Mouse (Mus musculus) myocyte (in vitro differentiated cells): ENCODE measurements at regions not wholly inside any gene's neighbourhood (a gene's known extent, or its start where the extent isn't known, plus 50 kb on each side); places are given as distances from the start of the nearest gene placed in this dataset.

Experiments
- H3K27me3 ChIP-seq: one replicate; pipeline ENCODE4 v1.6.1; 2011; ENCODE audit not compliant: control insufficient read depth, insufficient read depth, insufficient read length
- H3K36me3 ChIP-seq: one replicate; pipeline ENCODE4 v1.6.1; 2011; ENCODE audit not compliant: control insufficient read depth, insufficient read depth
- H3K4me2 ChIP-seq: one replicate; pipeline ENCODE4 v1.6.1; 2011; ENCODE audit warnings: low read depth, control low read depth
- H3K4me3 ChIP-seq: one replicate; pipeline ENCODE4 v1.5.1; 2011; ENCODE audit warnings: mild to moderate bottlenecking, control low read depth, moderate library complexity
- H3K79me2 ChIP-seq: one replicate; pipeline ENCODE4 v1.6.1; 2011; ENCODE audit not compliant: control insufficient read depth, insufficient read depth
- H3ac ChIP-seq: one replicate; pipeline ENCODE4 v1.6.1; 2011; ENCODE audit not compliant: control insufficient read depth, insufficient read length
- CEBPB ChIP-seq: IDR thresholded peaks from 2 replicates; pipeline ENCODE4 v1.6.1; 2011; ENCODE audit warnings: mild to moderate bottlenecking, moderate library complexity; ENCODE audit not compliant: poor library complexity, insufficient read depth, severe bottlenecking
- E2F4 ChIP-seq: IDR thresholded peaks from one replicate; pipeline ENCODE4 v1.6.1; 2011; ENCODE audit warnings: mild to moderate bottlenecking, control low read depth, moderate library complexity; ENCODE audit not compliant: insufficient read depth
- MAX ChIP-seq: IDR thresholded peaks from one replicate; pipeline ENCODE4 v1.6.1; 2011; ENCODE audit warnings: low read depth, mild to moderate bottlenecking, control low read depth
- MYOD1 ChIP-seq, 3 experiments: IDR thresholded peaks; one replicate each; pipeline ENCODE4 v1.6.1; 2011; ENCODE audit warnings: control low read depth in 2 of 3, low read depth in 2 of 3, mild to moderate bottlenecking in 2 of 3, moderate library complexity in 1 of 3; ENCODE audit not compliant: insufficient read length in 2 of 3, control insufficient read depth in 1 of 3
- MYOG ChIP-seq, 3 experiments: IDR thresholded peaks; one replicate each; pipeline ENCODE4 v1.6.1; 2011; ENCODE audit warnings: control low read depth in 2 of 3, low read depth in 2 of 3, mild to moderate bottlenecking in 2 of 3; ENCODE audit not compliant: insufficient read length in 2 of 3, control insufficient read depth in 1 of 3, insufficient read depth in 1 of 3
- POLR2A ChIP-seq: IDR thresholded peaks from one replicate; pipeline ENCODE4 v1.6.1; 2011; ENCODE audit warnings: low read depth, mild to moderate bottlenecking, control low read depth, moderate library complexity; ENCODE audit not compliant: insufficient read length
- POLR2AphosphoS2 ChIP-seq: IDR thresholded peaks from one replicate; pipeline ENCODE4 v1.6.1; 2011; ENCODE audit warnings: low read depth, control low read depth; ENCODE audit not compliant: insufficient read length
- REST ChIP-seq: IDR thresholded peaks from one replicate; pipeline ENCODE4 v1.6.1; 2011; ENCODE audit warnings: mild to moderate bottlenecking, control low read depth, moderate library complexity; ENCODE audit not compliant: insufficient read depth, insufficient read length
- SRF ChIP-seq: IDR thresholded peaks from one replicate; pipeline ENCODE4 v1.6.1; 2011; ENCODE audit warnings: low read depth; ENCODE audit not compliant: control insufficient read depth, insufficient read length
- TCF12 ChIP-seq: IDR thresholded peaks from one replicate; pipeline ENCODE4 v1.6.1; 2011; ENCODE audit warnings: mild to moderate bottlenecking, control low read depth; ENCODE audit not compliant: poor library complexity, insufficient read depth, severe bottlenecking
- TCF3 ChIP-seq: IDR thresholded peaks from one replicate; pipeline ENCODE4 v1.6.1; 2011; ENCODE audit warnings: low read depth, control low read depth; ENCODE audit not compliant: insufficient read length
- USF1 ChIP-seq: IDR thresholded peaks from one replicate; pipeline ENCODE4 v1.6.1; 2011; ENCODE audit warnings: low read depth, mild to moderate bottlenecking, control low read depth, moderate library complexity

DNA sequence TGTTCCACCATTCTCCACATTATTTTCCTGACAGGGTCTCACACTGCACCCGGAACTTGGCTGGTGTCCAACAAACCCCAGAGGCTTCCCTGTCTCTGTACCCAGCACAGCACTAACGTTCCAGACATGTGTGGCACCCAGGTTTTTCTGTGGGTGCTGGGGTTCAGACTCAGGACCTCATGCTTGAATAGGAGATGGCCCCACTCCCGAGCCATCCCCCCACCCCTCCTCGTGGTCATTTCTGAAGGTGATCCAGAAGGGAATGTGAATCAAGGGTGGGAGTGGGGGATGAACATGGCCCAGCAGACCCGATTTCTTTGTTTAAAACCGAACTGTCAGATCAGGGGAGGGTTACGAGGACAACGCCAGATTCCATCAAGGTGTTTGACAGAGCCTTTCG, 245.6 kb downstream of the Tbc1d1 start:
- Histone ChIP-seq H3K36me3 (no peaks in the 10 kb centered on the region), H3K4me2 (no peak overlapping the region), H3K4me3 (no peak overlapping the region), H3ac (no peak overlapping the region), H3K79me2 (no peaks in the 10 kb centered on the region), H3K27me3 (no peaks in the 10 kb centered on the region)
- TF ChIP-seq TCF3, result no peak
- no peak for TF ChIP-seq CEBPB
- TF ChIP-seq REST, result no peak
- no peak for TF ChIP-seq POLR2AphosphoS2
- TF ChIP-seq E2F4, result no peak
- TF ChIP-seq SRF, result no peak
- TF ChIP-seq POLR2A, result no peak
- no peak for TF ChIP-seq TCF12
- TF ChIP-seq MYOD1 (IDR thresholded peaks at IDR 0.05; ENCODE audit: control insufficient read depth in 1 of 3, insufficient read length in 2 of 3, low read depth in 2 of 3), result no peak
- no peak for TF ChIP-seq USF1

DNA sequence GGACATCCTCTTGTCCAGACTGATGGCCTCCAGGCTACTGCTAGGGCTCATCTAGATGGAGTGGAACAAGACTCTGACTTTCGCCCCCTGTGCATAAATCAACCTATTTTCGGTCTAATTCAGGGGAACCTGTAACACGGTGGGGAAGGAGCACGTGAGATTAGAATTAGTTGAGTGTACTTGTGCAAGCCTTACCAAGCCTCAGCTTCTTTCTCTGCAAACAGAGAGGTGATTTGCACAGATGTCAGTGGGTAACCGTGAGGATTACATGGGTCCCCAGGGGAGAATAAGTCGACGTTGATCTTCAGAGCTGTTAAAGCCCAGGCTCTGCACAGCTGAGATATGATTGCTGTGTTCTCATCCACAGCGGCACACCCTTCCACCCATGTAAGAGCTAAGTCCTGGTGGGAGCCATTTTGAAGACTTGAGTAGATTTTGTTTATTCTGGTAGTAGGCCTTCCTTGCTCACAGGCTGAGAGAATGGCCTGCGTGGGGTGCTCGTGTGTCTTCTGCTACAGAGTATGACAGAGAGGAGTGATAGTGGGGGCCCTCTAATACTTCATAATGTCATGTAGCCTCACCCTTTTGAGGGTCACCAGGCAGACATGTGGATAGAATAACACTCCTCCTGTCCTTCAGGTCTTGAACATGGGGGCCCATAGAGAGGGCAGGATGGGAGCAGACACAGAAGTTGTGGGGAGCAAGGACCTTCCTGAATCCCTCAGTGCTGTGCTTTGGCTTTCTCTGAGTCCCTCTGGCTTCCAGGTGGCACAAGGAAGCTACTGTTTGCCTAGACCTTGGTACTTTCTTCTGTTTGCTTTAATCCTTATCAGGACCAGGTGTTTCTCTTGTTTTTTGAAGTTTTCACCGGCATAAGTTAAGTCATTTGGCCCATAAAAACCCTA, 247.2 kb downstream of the Tbc1d1 start:
- TF ChIP-seq TCF12 (no peak), MYOG (IDR thresholded peaks at IDR 0.05; ENCODE audit: control insufficient read depth in 1 of 3, insufficient read depth in 1 of 3, insufficient read length in 2 of 3, low read depth in 2 of 3) (no peak), MYOD1 (IDR thresholded peaks at IDR 0.05; ENCODE audit: control insufficient read depth in 1 of 3, insufficient read length in 2 of 3, low read depth in 2 of 3) (no peak), MAX (no peak), CEBPB (no peak), REST (no peak), POLR2AphosphoS2 (no peak), USF1 (no peak)

DNA sequence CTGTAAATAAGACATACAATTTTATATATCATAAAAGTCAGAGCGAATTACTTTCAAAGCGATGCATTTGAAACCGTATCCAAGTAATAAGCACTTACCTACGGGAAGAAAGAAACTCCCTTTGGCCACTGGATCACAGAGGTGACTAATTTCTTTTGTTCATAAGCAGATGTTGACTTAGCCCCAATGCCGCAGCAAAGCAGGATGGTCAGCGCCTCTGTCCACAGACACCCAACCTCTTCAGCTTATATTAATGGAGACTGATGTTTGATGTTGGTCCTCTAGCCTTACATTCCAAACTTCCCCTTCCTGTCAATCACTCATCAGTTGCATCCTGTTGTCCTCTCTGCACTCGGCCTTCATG, 247.9 kb downstream of the Tbc1d1 start:
- TF ChIP-seq MYOD1 (IDR thresholded peaks at IDR 0.05; ENCODE audit: control insufficient read depth in 1 of 3, insufficient read length in 2 of 3, low read depth in 2 of 3) (no peak), REST (no peak), CEBPB (no peak), MAX (no peak), TCF3 (no peak), POLR2AphosphoS2 (no peak), TCF12 (no peak), E2F4 (no peak), SRF (no peak), POLR2A (no peak), MYOG (IDR thresholded peaks at IDR 0.05; ENCODE audit: control insufficient read depth in 1 of 3, insufficient read depth in 1 of 3, insufficient read length in 2 of 3, low read depth in 2 of 3) (no peak), USF1 (no peak)
- H3ac ChIP-seq, result no peak overlapping the region
- no peak overlapping the region for H3K4me3 ChIP-seq
- no peak overlapping the region for H3K4me2 ChIP-seq
- no peaks in the 10 kb centered on the region for H3K36me3 ChIP-seq
- no peaks in the 10 kb centered on the region for H3K27me3 ChIP-seq
- H3K79me2 ChIP-seq, result no peaks in the 10 kb centered on the region

More for the DNA sequence above, 247.2 kb downstream of the Tbc1d1 start:
- Histone ChIP-seq H3K36me3 (no peaks in the 10 kb centered on the region), H3K79me2 (no peaks in the 10 kb centered on the region), H3K27me3 (no peaks in the 10 kb centered on the region), H3K4me3 (no peak overlapping the region), H3ac (no peak overlapping the region), H3K4me2 (no peak overlapping the region)

GRCm38 (mm10) chr5:64404512-64404911, 248.4 kb downstream of the Tbc1d1 start:
- Histone ChIP-seq H3K4me3 (no peak overlapping the region), H3K27me3 (no peaks in the 10 kb centered on the region), H3K79me2 (no peaks in the 10 kb centered on the region), H3K36me3 (no peaks in the 10 kb centered on the region), H3ac (no peak overlapping the region), H3K4me2 (no peak overlapping the region)
- TF ChIP-seq TCF12 (no peak), MYOG (IDR thresholded peaks at IDR 0.05; ENCODE audit: control insufficient read depth in 1 of 3, insufficient read depth in 1 of 3, insufficient read length in 2 of 3, low read depth in 2 of 3) (no peak), TCF3 (no peak), MYOD1 (IDR thresholded peaks at IDR 0.05; ENCODE audit: control insufficient read depth in 1 of 3, insufficient read length in 2 of 3, low read depth in 2 of 3) (no peak), SRF (no peak), REST (no peak)

GRCm38 (mm10) chr5:64408938-64409337, 252.8 kb downstream of the Tbc1d1 start:
- Histone ChIP-seq H3ac (no peak overlapping the region), H3K27me3 (no peaks in the 10 kb centered on the region), H3K4me3 (no peak overlapping the region), H3K36me3 (no peaks in the 10 kb centered on the region), H3K79me2 (no peaks in the 10 kb centered on the region), H3K4me2 (no peak overlapping the region)
- TF ChIP-seq CEBPB (no peak), MYOG (IDR thresholded peaks at IDR 0.05; ENCODE audit: control insufficient read depth in 1 of 3, insufficient read depth in 1 of 3, insufficient read length in 2 of 3, low read depth in 2 of 3) (no peak), TCF3 (no peak), MYOD1 (IDR thresholded peaks at IDR 0.05; ENCODE audit: control insufficient read depth in 1 of 3, insufficient read length in 2 of 3, low read depth in 2 of 3) (no peak), USF1 (no peak), E2F4 (no peak), POLR2A (no peak), SRF (no peak), POLR2AphosphoS2 (no peak), TCF12 (no peak)
